Mouse (Mus musculus) MEL (cell line): ENCODE data around the gene Fis1.

Source experiments
- CTCF ChIP-seq, 3 experiments: IDR thresholded peaks in 2 of 3; conservative IDR thresholded peaks in 1 of 3; 2 replicates each; pipeline ENCODE4 v1.5.1; 2011 to 2012; ENCODE audit warnings: low read length in 3 of 3, low read depth in 2 of 3, mild to moderate bottlenecking in 2 of 3, improper control_type of control experiment in 1 of 3, inconsistent platforms in 1 of 3, mixed read lengths in 1 of 3, moderate library complexity in 1 of 3; ENCODE audit not compliant: control insufficient read depth in 1 of 3, insufficient read depth in 1 of 3, poor library complexity in 1 of 3, severe bottlenecking in 1 of 3
- GATA1 ChIP-seq: IDR thresholded peaks from 2 replicates; pipeline ENCODE4 v1.6.1; 2011; ENCODE audit warnings: low read depth, low read length, improper control_type of control experiment
- HCFC1 ChIP-seq: IDR thresholded peaks from 2 replicates; pipeline ENCODE4 v1.6.1; 2012; ENCODE audit warnings: low read depth, mild to moderate bottlenecking, inconsistent platforms, low read length, improper control_type of control experiment, moderate library complexity
- JUND ChIP-seq: IDR thresholded peaks from 2 replicates; pipeline ENCODE4 v1.6.1; 2011; ENCODE audit warnings: low read depth, mild to moderate bottlenecking, improper control_type of control experiment, low read length
- KAT2A ChIP-seq: conservative IDR thresholded peaks from 2 replicates; pipeline ENCODE4 v1.6.1; 2012; ENCODE audit warnings: low read depth, low read length, improper control_type of control experiment, inconsistent platforms
- MXI1 ChIP-seq: IDR thresholded peaks from 2 replicates; pipeline ENCODE4 v1.6.1; 2011; ENCODE audit warnings: mild to moderate bottlenecking, low read depth, low read length, improper control_type of control experiment
- POLR2A ChIP-seq, 2 experiments: IDR thresholded peaks; 2 replicates each; pipeline ENCODE4 v1.6.1; 2011 to 2012; ENCODE audit warnings: low read length in 2 of 2, mild to moderate bottlenecking in 2 of 2, control low read depth in 1 of 2, improper control_type of control experiment in 1 of 2, low read depth in 1 of 2, moderate library complexity in 1 of 2; ENCODE audit not compliant: control insufficient read depth in 1 of 2, insufficient read depth in 1 of 2, poor library complexity in 1 of 2
- RAD21 ChIP-seq: IDR thresholded peaks from 2 replicates; pipeline ENCODE4 v1.6.1; 2011; ENCODE audit warnings: mild to moderate bottlenecking, low read depth, low read length, improper control_type of control experiment
- SIN3A ChIP-seq: IDR thresholded peaks from 2 replicates; pipeline ENCODE4 v1.6.1; 2012; ENCODE audit warnings: low read length, improper control_type of control experiment, inconsistent platforms
- SMC3 ChIP-seq: IDR thresholded peaks from 2 replicates; pipeline ENCODE4 v1.6.1; 2011; ENCODE audit warnings: low read depth, low read length, improper control_type of control experiment
- TBP ChIP-seq: IDR thresholded peaks from 2 replicates; pipeline ENCODE4 v1.8.0; 2011; ENCODE audit warnings: low read depth, low read length, improper control_type of control experiment
- USF2 ChIP-seq, 2 experiments: IDR thresholded peaks; 2 replicates each; pipeline ENCODE4 v1.6.1; 2011 to 2012; ENCODE audit warnings: improper control_type of control experiment in 2 of 2, low read length in 2 of 2, borderline replicate concordance in 1 of 2, inconsistent platforms in 1 of 2, low read depth in 1 of 2, mild to moderate bottlenecking in 1 of 2; ENCODE audit not compliant: insufficient read depth in 1 of 2
- ZNF384 ChIP-seq: IDR thresholded peaks from 2 replicates; pipeline ENCODE4 v1.6.1; 2012; ENCODE audit warnings: low read depth, mild to moderate bottlenecking, inconsistent platforms, low read length, improper control_type of control experiment

GRCm38 (mm10) chr5:136945084-136945483 lies 8.0 kb upstream of the Fis1 start:
- no peak for TF ChIP-seq TBP
- no peak for TF ChIP-seq CTCF (IDR thresholded peaks at IDR 0.05 in 2 of 3, conservative IDR thresholded peaks at IDR 0.05 in 1 of 3; ENCODE audit: control insufficient read depth in 1 of 3, insufficient read depth in 1 of 3, low read depth in 2 of 3, low read length in 3 of 3, poor library complexity in 1 of 3, severe bottlenecking in 1 of 3)
- TF ChIP-seq GATA1, result no peak
- no peak for TF ChIP-seq POLR2A (IDR thresholded peaks at IDR 0.05; ENCODE audit: control insufficient read depth in 1 of 2, insufficient read depth in 1 of 2, low read depth in 1 of 2, low read length in 2 of 2, poor library complexity in 1 of 2)
- TF ChIP-seq SIN3A, result no peak
- TF ChIP-seq USF2 (IDR thresholded peaks at IDR 0.05; ENCODE audit: borderline replicate concordance in 1 of 2, insufficient read depth in 1 of 2, low read depth in 1 of 2, low read length in 2 of 2), result no peak
- no peak for TF ChIP-seq MXI1
- no peak for TF ChIP-seq HCFC1
- no peak for TF ChIP-seq KAT2A
- TF ChIP-seq ZNF384, result no peak
- TF ChIP-seq SMC3, result no peak
- no peak for TF ChIP-seq RAD21
- no peak for TF ChIP-seq JUND
